ENCODE assay signal across 8 mouse cellular contexts in the genomic region with DNA sequence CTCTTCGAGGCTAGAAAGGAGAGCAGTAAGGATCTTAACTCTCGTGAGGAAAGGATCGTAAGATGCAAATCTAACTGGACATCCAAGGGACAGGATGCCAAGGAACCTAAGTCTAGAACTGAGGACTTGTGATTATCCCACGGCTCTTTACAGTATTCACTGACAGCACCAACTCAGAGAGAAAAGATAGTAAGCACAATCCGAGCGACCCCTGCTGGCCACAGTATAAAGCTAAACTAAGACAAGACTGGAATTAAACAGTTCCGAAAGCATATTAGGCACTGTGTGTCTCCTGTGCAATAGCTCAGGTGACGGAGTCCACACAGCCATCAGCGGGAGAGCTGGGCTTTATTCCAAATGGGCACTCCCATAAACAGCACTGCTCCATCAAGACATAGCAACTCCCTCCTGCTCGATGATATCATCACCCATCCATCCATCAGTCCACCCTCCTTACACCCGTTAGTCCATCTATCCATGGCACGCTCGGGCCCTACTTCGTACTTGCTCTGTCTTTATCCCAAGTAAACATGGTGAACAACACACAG. TPM values are rescaled to one million over a fixed set of nuclear protein-coding genes. Genes with fewer than 3 reads are reported as not detected.
DNase-seq lines count a peak whose midpoint lies in the region; ATAC-seq and TF ChIP-seq lines count a peak whose summit lies in the region.

No protein-coding gene starts in this region.

- H3K9me3 ChIP-seq in liver, embryonic 14.5 days (ENCODE audit: control insufficient read depth, low read length), result no peaks in the 10 kb centered on the region

- TF ChIP-seq CTCF in liver, embryonic 14.5 days (IDR thresholded peaks at IDR 0.05; ENCODE audit: low read depth), result peak; percentile 75

- no peak overlapping the region for H3K9ac ChIP-seq in liver, embryonic 14.5 days (replicated peaks)

- no peaks in the 10 kb centered on the region for H3K27me3 ChIP-seq in liver, embryonic 14.5 days (ENCODE audit: control insufficient read depth, insufficient read depth, low read length)

- no peak for TF ChIP-seq EP300 in liver, embryonic 14.5 days (IDR thresholded peaks at IDR 0.05; ENCODE audit: low read depth)

- H3K36me3 ChIP-seq in liver, embryonic 14.5 days (replicated peaks; ENCODE audit: control insufficient read depth, insufficient read depth, low read depth), result no peaks in the 10 kb centered on the region

- no peak overlapping the region for H3K4me2 ChIP-seq in liver, embryonic 14.5 days (ENCODE audit: low read depth)

- H3K4me1 ChIP-seq in liver, embryonic 14.5 days (replicated peaks; ENCODE audit: control insufficient read depth in 2 of 2, insufficient read depth in 2 of 2, low read length in 1 of 2), result peaks cover 5 to 7% of the 10 kb centered on the region in 2 experiments; a peak in 3 of 4 replicates

- WGBS in liver, embryonic 14.5 days (ENCODE audit: insufficient replicate concordance), result 46% methylated on average over 14 of the region's 14 CpGs

- no peak overlapping the region for H3K4me3 ChIP-seq in liver, embryonic 14.5 days (ENCODE audit: insufficient read depth in 1 of 2, low read depth in 2 of 2, low read length in 2 of 2)

- DNase-seq in 3T3-L1 (ENCODE audit: low read depth, low spot score), result peak; percentile 96
- DNase-seq in ES-CJ7 (ENCODE audit: low read depth, low spot score), result peak; percentile 73
- DNase-seq in cerebellum, adult 11 months, result peak; percentile 54
- peak; percentile 85 for DNase-seq in gastrocnemius, adult 18-20 months (ENCODE audit: low spot score)
- DNase-seq in kidney, postnatal 25 days, result peak; percentile 81 to 92
- DNase-seq in liver, embryonic 14.5 days (ENCODE audit: low read depth in 3 of 3, low spot score in 3 of 3), result peak in 2 of 3 experiments; percentile 28 to 57
- peak; percentile 90 to 93 for DNase-seq in right cerebral cortex, postnatal 10 days (ENCODE audit: low spot score in 2 of 2)
- peak; percentile 57 to 77 for DNase-seq in urinary bladder, postnatal 36 days (ENCODE audit: low spot score in 2 of 2)

- H3K27ac ChIP-seq in liver, embryonic 14.5 days, result no peak overlapping the region

- no peak for ATAC-seq in liver, embryonic 14.5 days (ENCODE audit: insufficient read depth)

RNA-seq across cellular contexts. Expression of gene Spata5, which starts 5.2 kb away (rescaled TPM):
- 10 to 100 TPM in 1 of 2 experiments, 1 to 10 TPM in 1; 8.2 to 11.0 TPM for total RNA-seq in gastrocnemius, adult 18-20 months (2021)
- polyA plus RNA-seq in liver, embryonic 14.5 days (2012; rRNA removed), result 3.2 and 6.0 TPM in 2 replicates
- polyA plus RNA-seq in liver, embryonic 14.5 days (2014; fragmentation: Nextera tagmentation; extraction: Ambion mirVana), result 18.2 and 22.2 TPM in 2 replicates

RNA-seq across cellular contexts. Expression of gene Nudt6, which starts 5.5 kb away (rescaled TPM):
- 10 to 100 TPM; 25.4 to 26.8 TPM for total RNA-seq in gastrocnemius, adult 18-20 months (2021)
- 3.6 and 3.9 TPM in 2 replicates for polyA plus RNA-seq in liver, embryonic 14.5 days (2012; rRNA removed)
- polyA plus RNA-seq in liver, embryonic 14.5 days (2014; fragmentation: Nextera tagmentation; extraction: Ambion mirVana), result 4.8 and 5.2 TPM in 2 replicates

Comparison
In these comparisons a context has a peak if more than half of its experiments do, and no peak if none do; other contexts are left out.
1. DNase-seq: peak in every context shown above with its lines; median percentile 96 in 3T3-L1; 92 in right cerebral cortex, postnatal 10 days; 86 in kidney, postnatal 25 days; 85 in gastrocnemius, adult 18-20 months; 73 in ES-CJ7; 67 in urinary bladder, postnatal 36 days; 54 in cerebellum, adult 11 months; 42 in liver, embryonic 14.5 days.